Mouse (Mus musculus) hindbrain, embryonic 11.5 days (tissue): Measurements from ENCODE around the gene Pcbp4. TPM values are rescaled to one million over a fixed set of nuclear protein-coding genes. Genes with fewer than 3 reads are reported as not detected.

Experiments
- ATAC-seq: fragments of 200-750 bp; cut with Nextera tagmentation; 2 replicates; pipeline ENCODE4 v1.8.0; 2017; ENCODE audit warnings: mild to moderate bottlenecking, moderate TSS enrichment, moderate library complexity; ENCODE audit not compliant: low FRiP score
- DNase-seq: peaks from one replicate; pipeline ENCODE4 v3.0.0-alpha.2; 2015; ENCODE audit warnings: low spot score
- H3K27ac ChIP-seq: fragments of 300-500 bp; sonication (generic); 2 replicates; pipeline ENCODE4 v1.5.1; 2014; ENCODE audit warnings: mild to moderate bottlenecking, low read depth, low read length
- H3K27me3 ChIP-seq: fragments of 300-500 bp; sonication (generic); 2 replicates; pipeline ENCODE4 v1.6.1; 2014; ENCODE audit warnings: mild to moderate bottlenecking, low read length, moderate library complexity, mixed read lengths; ENCODE audit not compliant: control insufficient read depth, insufficient read depth
- H3K36me3 ChIP-seq: fragments of 300-500 bp; sonication (generic); 2 replicates; pipeline ENCODE4 v1.6.1; 2014; ENCODE audit warnings: mild to moderate bottlenecking, low read length, moderate library complexity, mixed read lengths; ENCODE audit not compliant: control insufficient read depth, insufficient read depth
- H3K4me1 ChIP-seq: fragments of 300-500 bp; sonication (generic); replicated peaks from 2 replicates; pipeline ENCODE4 v1.6.1; 2014; ENCODE audit warnings: low read length, mixed read lengths; ENCODE audit not compliant: control insufficient read depth, insufficient read depth
- H3K4me2 ChIP-seq: fragments of 300-500 bp; sonication (generic); replicated peaks from 2 replicates; pipeline ENCODE4 v1.6.1; 2014; ENCODE audit warnings: mild to moderate bottlenecking, low read depth, low read length
- H3K4me3 ChIP-seq: fragments of 300-500 bp; sonication (generic); 2 replicates; pipeline ENCODE4 v1.5.1; 2014; ENCODE audit warnings: low read depth, low read length
- H3K9ac ChIP-seq: fragments of 300-500 bp; sonication (generic); 2 replicates; pipeline ENCODE4 v1.6.1; 2014; ENCODE audit warnings: low read depth, low read length
- H3K9me3 ChIP-seq: fragments of 300-500 bp; sonication (generic); 2 replicates; pipeline ENCODE4 v1.6.1; 2016; ENCODE audit warnings: low read length; ENCODE audit not compliant: control insufficient read depth
- WGBS: fragments of 180-500 bp; shearing (Covaris S2); extraction: QIAGEN DNeasy Blood & Tissue Kit; methylation state at CpG from one replicate; pipeline ENCODE4 v1.1.7; 2014; 5-methylcytosine and 5-hydroxymethylcytosine counted together
- polyA plus RNA-seq: library from polyadenylated mRNA; unstranded; fragments of >200 nt; fragmentation: Nextera tagmentation; extraction: Ambion mirVana; gene quantifications from 2 replicates; pipeline ENCODE4 v1.2.1, GENCODE M21; 2014

The Pcbp4 gene
- polyA plus RNA-seq, 1 experiment from 2014 or later: 222 TPM

- H3K36me3 ChIP-seq: no peaks in the 10 kb centered on the region
- no peaks in the 10 kb centered on the region for H3K9me3 ChIP-seq
- no peak overlapping the region for H3K4me2 ChIP-seq
- H3K4me3 ChIP-seq: no peak overlapping the region
- H3K9ac ChIP-seq: no peak overlapping the region
- peaks cover 16% of the 10 kb centered on the region for H3K4me1 ChIP-seq
- WGBS: 29% methylated on average over 9 of the region's 9 CpGs
- DNase-seq (no peak), ATAC-seq (no peak)
- H3K27me3 ChIP-seq: no peaks in the 10 kb centered on the region
- no peak overlapping the region for H3K27ac ChIP-seq
Observed at GRCm38 (mm10) chr9:106450661-106451060, 2.4 kb upstream of the Pcbp4 start.

- Histone ChIP-seq H3K9ac (no peak overlapping the region), H3K27ac (no peak overlapping the region), H3K4me3 (no peak overlapping the region)
Observed at GRCm38 (mm10) chr9:106451298-106451697, 1.8 kb upstream of the Pcbp4 start.

GRCm38 (mm10) chr9:106451899-106452298, 1.2 kb upstream of the Pcbp4 start:
- ATAC-seq (no peak), DNase-seq (no peak)
- Histone ChIP-seq H3K4me2 (no peak overlapping the region), H3K9ac (0 out of 2 replicates have a peak overlapping the region, but pooled peaks have one; percentile 11), H3K4me3 (no peak overlapping the region; the same call in 1 of the 2 replicates), H3K36me3 (no peaks in the 10 kb centered on the region), H3K27ac (no peak overlapping the region), H3K4me1 (peaks cover 28% of the 10 kb centered on the region), H3K27me3 (no peaks in the 10 kb centered on the region), H3K9me3 (no peaks in the 10 kb centered on the region)
- 43% methylated on average over 2 of the region's 2 CpGs for WGBS

More at GRCm38 (mm10) chr9:106451298-106451697, 1.8 kb upstream of the Pcbp4 start:
- Histone ChIP-seq H3K36me3 (no peaks in the 10 kb centered on the region), H3K4me1 (peaks cover 22% of the 10 kb centered on the region), H3K4me2 (no peak overlapping the region), H3K9me3 (no peaks in the 10 kb centered on the region), H3K27me3 (no peaks in the 10 kb centered on the region)
- no peak for DNase-seq
- 76% methylated on average over 11 of the region's 11 CpGs for WGBS
- no peak for ATAC-seq

- peak overlapping the region; percentile 98 for H3K27ac ChIP-seq
- H3K4me1 ChIP-seq: peaks cover 32% of the 10 kb centered on the region
- H3K9ac ChIP-seq: peak overlapping the region; percentile 93
- DNase-seq (no peak), ATAC-seq (no peak)
- H3K9me3 ChIP-seq: no peaks in the 10 kb centered on the region
- no peaks in the 10 kb centered on the region for H3K36me3 ChIP-seq
- peak overlapping the region; percentile 97 for H3K4me2 ChIP-seq
- peak overlapping the region; percentile 82 for H3K4me3 ChIP-seq
- no peaks in the 10 kb centered on the region for H3K27me3 ChIP-seq
- WGBS: 24% methylated on average over 6 of the region's 6 CpGs
Observed at GRCm38 (mm10) chr9:106452351-106452750, 740 bp upstream of the Pcbp4 start.

GRCm38 (mm10) chr9:106452821-106453220, 270 bp upstream of the Pcbp4 start:
- peak overlapping the region; percentile 93 for H3K9ac ChIP-seq
- H3K36me3 ChIP-seq: no peaks in the 10 kb centered on the region
- DNase-seq (peak; percentile 78), ATAC-seq (peak; percentile 15; the same call in 1 of the 2 replicates)
- H3K4me3 ChIP-seq: peak overlapping the region; percentile 82
- WGBS: 0% methylated on average over 7 of the region's 7 CpGs
- H3K4me2 ChIP-seq: peak overlapping the region; percentile 97
- H3K9me3 ChIP-seq: no peaks in the 10 kb centered on the region
- H3K27ac ChIP-seq: peak overlapping the region; percentile 98
- H3K27me3 ChIP-seq: no peaks in the 10 kb centered on the region
- peaks cover 33% of the 10 kb centered on the region for H3K4me1 ChIP-seq

- peak; percentile 72 for DNase-seq
- no peaks in the 10 kb centered on the region for H3K9me3 ChIP-seq
- H3K4me3 ChIP-seq: peak overlapping the region; percentile 82
- peak; percentile 10; the same call in 1 of the 2 replicates for ATAC-seq
- H3K36me3 ChIP-seq: no peaks in the 10 kb centered on the region
- H3K27me3 ChIP-seq: no peaks in the 10 kb centered on the region
- peaks cover 31% of the 10 kb centered on the region for H3K4me1 ChIP-seq
- under 1% methylated on average over 17 of the region's 20 CpGs for WGBS
- peak overlapping the region; percentile 98 for H3K27ac ChIP-seq
- peak overlapping the region; percentile 97 for H3K4me2 ChIP-seq
- H3K9ac ChIP-seq: peak overlapping the region; percentile 93
Observed at GRCm38 (mm10) chr9:106454071-106454761, 1.1 kb downstream of the Pcbp4 start.

- peak; percentile 15 for ATAC-seq
- Histone ChIP-seq H3K9me3 (no peaks in the 10 kb centered on the region), H3K27ac (peak overlapping the region; percentile 98), H3K36me3 (0 out of 2 replicates have a peak, but pooled peaks cover 2% of the 10 kb centered on the region), H3K4me1 (peaks cover 31% of the 10 kb centered on the region), H3K9ac (peak overlapping the region; percentile 93), H3K4me2 (peak overlapping the region; percentile 97), H3K27me3 (no peaks in the 10 kb centered on the region), H3K4me3 (peak overlapping the region; percentile 82)
- WGBS: under 1% methylated on average over 16 of the region's 17 CpGs
- peak; percentile 62 for DNase-seq
Observed at GRCm38 (mm10) chr9:106454888-106455681, 2.0 kb downstream of the Pcbp4 start.

GRCm38 (mm10) chr9:106456325-106457162, 3.5 kb downstream of the Pcbp4 start:
- Histone ChIP-seq H3K4me3 (peak overlapping the region; percentile 82), H3K27me3 (no peaks in the 10 kb centered on the region), H3K4me1 (peaks cover 31% of the 10 kb centered on the region), H3K9ac (peak overlapping the region; percentile 93), H3K27ac (peak overlapping the region; percentile 98), H3K9me3 (no peaks in the 10 kb centered on the region), H3K4me2 (peak overlapping the region; percentile 97), H3K36me3 (peaks cover 12% of the 10 kb centered on the region; the same call in 1 of the 2 replicates)
- peak; percentile 73 for DNase-seq
- WGBS: 28% methylated on average over 14 of the region's 15 CpGs
- ATAC-seq: peak; percentile 8
